Comparison of ENCODE assay signal across 8 mouse cellular contexts in genomic region chr8:123117744-123118143, GRCm38 (mm10). TPM values are rescaled to one million over a fixed set of nuclear protein-coding genes. Genes with fewer than 3 reads are reported as not detected.
DNase-seq lines count a peak whose midpoint lies in the region; ATAC-seq and TF ChIP-seq lines count a peak whose summit lies in the region.

No protein-coding gene starts in this region.

- TF ChIP-seq CTCF in cerebellum, adult 2 months (IDR thresholded peaks at IDR 0.05; ENCODE audit: borderline replicate concordance, insufficient read depth, low read depth, low read length): no peak
- TF ChIP-seq CTCF in testis, adult 2 months (IDR thresholded peaks at IDR 0.05; ENCODE audit: control insufficient read depth, insufficient read depth, insufficient replicate concordance, low read depth, low read length): no peak
- no peak for TF ChIP-seq CTCF in liver, embryonic 14.5 days (IDR thresholded peaks at IDR 0.05; ENCODE audit: low read depth)

- no peaks in the 10 kb centered on the region; the same call in 1 of the 2 replicates for H3K4me1 ChIP-seq in cerebellum, adult 2 months (ENCODE audit: control insufficient read depth, insufficient read depth, low read length)
- peaks cover 8% of the 10 kb centered on the region for H3K4me1 ChIP-seq in testis, adult 2 months (ENCODE audit: control insufficient read depth, insufficient read depth, low read length)
- peaks cover 7 to 38% of the 10 kb centered on the region in 2 experiments; a peak in 3 of 4 replicates for H3K4me1 ChIP-seq in liver, embryonic 14.5 days (replicated peaks; ENCODE audit: control insufficient read depth in 2 of 2, insufficient read depth in 2 of 2, low read length in 1 of 2)

- WGBS in cerebellum, adult 2 months: 3% methylated on average over 17 of the region's 17 CpGs
- WGBS in liver, embryonic 14.5 days (ENCODE audit: insufficient replicate concordance): 3% methylated on average over 17 of the region's 17 CpGs

- H3K27me3 ChIP-seq in cerebellum, adult 2 months (ENCODE audit: control insufficient read depth, insufficient read depth, low read length): no peaks in the 10 kb centered on the region; the same call in 1 of the 2 replicates
- no peaks in the 10 kb centered on the region for H3K27me3 ChIP-seq in testis, adult 2 months (ENCODE audit: control insufficient read depth, insufficient read depth, low read length)
- peaks cover 30% of the 10 kb centered on the region for H3K27me3 ChIP-seq in liver, embryonic 14.5 days (ENCODE audit: control insufficient read depth, insufficient read depth, low read length)

- H3K36me3 ChIP-seq in testis, adult 2 months (ENCODE audit: control insufficient read depth, insufficient read depth, low read length): no peaks in the 10 kb centered on the region
- no peaks in the 10 kb centered on the region for H3K36me3 ChIP-seq in liver, embryonic 14.5 days (replicated peaks; ENCODE audit: control insufficient read depth, insufficient read depth, low read depth)

- H3K9ac ChIP-seq in liver, embryonic 14.5 days (replicated peaks): no peak overlapping the region

- DNase-seq in cerebellum, adult 2 months: no peak
- no peak for DNase-seq in cerebellum, adult 11 months
- DNase-seq in testis, postnatal 14 days (ENCODE audit: low spot score): no peak
- DNase-seq in liver, embryonic 14.5 days (ENCODE audit: low read depth in 3 of 3, low spot score in 3 of 3): no peak
- DNase-seq in layer of hippocampus, postnatal 14 days (ENCODE audit: low spot score in 2 of 2): no peak
- DNase-seq in left cerebral cortex, adult 18-20 months (ENCODE audit: low spot score in 2 of 2): no peak
- DNase-seq in left cerebral cortex, adult 9 months (ENCODE audit: low spot score in 2 of 2): no peak

- TF ChIP-seq EP300 in liver, embryonic 14.5 days (IDR thresholded peaks at IDR 0.05; ENCODE audit: low read depth): no peak

- peak overlapping the region; percentile 84 for H3K4me2 ChIP-seq in liver, embryonic 14.5 days (ENCODE audit: low read depth)

- TF ChIP-seq POLR2A in cerebellum, adult 2 months (IDR thresholded peaks at IDR 0.05; ENCODE audit: borderline replicate concordance, insufficient read depth, low read length): no peak
- TF ChIP-seq POLR2A in testis, adult 2 months (IDR thresholded peaks at IDR 0.05; ENCODE audit: control insufficient read depth, low read depth, low read length): no peak

- no peak for ATAC-seq in liver, embryonic 14.5 days (ENCODE audit: insufficient read depth)

- peak overlapping the region; percentile 47 for H3K4me3 ChIP-seq in cerebellum, adult 2 months (replicated peaks; ENCODE audit: insufficient read depth, low read depth, low read length)
- H3K4me3 ChIP-seq in testis, adult 2 months (ENCODE audit: control insufficient read depth, low read depth, low read length): peak overlapping the region; percentile 28
- peak overlapping the region; percentile 18 to 54; a peak in 3 of 4 replicates for H3K4me3 ChIP-seq in liver, embryonic 14.5 days (ENCODE audit: insufficient read depth in 1 of 2, low read depth in 2 of 2, low read length in 2 of 2)

- H3K9me3 ChIP-seq in liver, embryonic 14.5 days (ENCODE audit: control insufficient read depth, low read length): no peaks in the 10 kb centered on the region

- H3K27ac ChIP-seq in cerebellum, adult 2 months (ENCODE audit: insufficient read depth, low read length): no peak overlapping the region
- H3K27ac ChIP-seq in testis, adult 2 months (ENCODE audit: control insufficient read depth, insufficient read depth, low read depth, low read length): no peak overlapping the region
- H3K27ac ChIP-seq in liver, embryonic 14.5 days: no peak overlapping the region

RNA-seq across cellular contexts. Expression of gene Cpne7, which starts 0.6 kb away (rescaled TPM):
- polyA plus RNA-seq in cerebellum, adult 2 months (2012; rRNA removed): 6.2 and 7.1 TPM in 2 replicates
- polyA plus RNA-seq in testis, adult 2 months (2012; rRNA removed): 1.1 and 1.3 TPM in 2 replicates
- 1.7 and 1.9 TPM in 2 replicates for polyA plus RNA-seq in liver, embryonic 14.5 days (2012; rRNA removed)
- polyA plus RNA-seq in liver, embryonic 14.5 days (2014; fragmentation: Nextera tagmentation; extraction: Ambion mirVana): 0.58 and 0.65 TPM in 2 replicates
- 100 to 1,000 TPM; 319 to 359 TPM for total RNA-seq in layer of hippocampus, postnatal 14 days (2021)
- 10 to 100 TPM; 58.0 to 61.3 TPM for total RNA-seq in left cerebral cortex, adult 18-20 months (2021)

RNA-seq across cellular contexts. Expression of gene Rpl13, which starts 15.6 kb away (rescaled TPM):
- 829 and 864 TPM in 2 replicates for polyA plus RNA-seq in cerebellum, adult 2 months (2012; rRNA removed)
- 834 and 1,155 TPM in 2 replicates for polyA plus RNA-seq in testis, adult 2 months (2012; rRNA removed)
- polyA plus RNA-seq in liver, embryonic 14.5 days (2012; rRNA removed): 1,340 and 1,385 TPM in 2 replicates
- polyA plus RNA-seq in liver, embryonic 14.5 days (2014; fragmentation: Nextera tagmentation; extraction: Ambion mirVana): 1,145 and 1,179 TPM in 2 replicates
- 100 to 1,000 TPM; 390 to 435 TPM for total RNA-seq in layer of hippocampus, postnatal 14 days (2021)
- total RNA-seq in left cerebral cortex, adult 18-20 months (2021): 100 to 1,000 TPM; 438 to 447 TPM

RNA-seq across cellular contexts. Expression of gene Sult5a1, which starts 40.4 kb away (rescaled TPM):
- polyA plus RNA-seq in cerebellum, adult 2 months (2012; rRNA removed): 0.39 and 0.60 TPM in 2 replicates
- polyA plus RNA-seq in testis, adult 2 months (2012; rRNA removed): 3.8 and 5.2 TPM in 2 replicates
- 0.75 and 1.1 TPM in 2 replicates for polyA plus RNA-seq in liver, embryonic 14.5 days (2012; rRNA removed)
- 0.69 and 0.91 TPM in 2 replicates for polyA plus RNA-seq in liver, embryonic 14.5 days (2014; fragmentation: Nextera tagmentation; extraction: Ambion mirVana)
- 1 to 10 TPM; 2.2 to 2.9 TPM for total RNA-seq in layer of hippocampus, postnatal 14 days (2021)
- total RNA-seq in left cerebral cortex, adult 18-20 months (2021): under 1 TPM in 1 of 2 experiments, not detected in 1; 0.51 TPM

RNA-seq across cellular contexts. Expression of gene Spg7, which starts 55.0 kb away (rescaled TPM):
- 103 and 104 TPM in 2 replicates for polyA plus RNA-seq in cerebellum, adult 2 months (2012; rRNA removed)
- 101 and 124 TPM in 2 replicates for polyA plus RNA-seq in testis, adult 2 months (2012; rRNA removed)
- polyA plus RNA-seq in liver, embryonic 14.5 days (2012; rRNA removed): 19.0 and 26.0 TPM in 2 replicates
- polyA plus RNA-seq in liver, embryonic 14.5 days (2014; fragmentation: Nextera tagmentation; extraction: Ambion mirVana): 19.5 and 21.0 TPM in 2 replicates
- 10 to 100 TPM; 64.7 to 81.9 TPM for total RNA-seq in layer of hippocampus, postnatal 14 days (2021)
- total RNA-seq in left cerebral cortex, adult 18-20 months (2021): 10 to 100 TPM; 56.2 to 66.7 TPM
